Mouse (Mus musculus) cerebellum, postnatal 4 days (tissue): Measurements from ENCODE around the gene Slc1a1.

Source experiments
- DNase-seq, 2 experiments: peaks; one replicate each; pipeline ENCODE4 v3.0.0; 2022; ENCODE audit warnings: low spot score in 2 of 2, mixed read lengths in 1 of 2

Gene Slc1a1

GRCm38 (mm10) chr19:28852001-28852400 is 17.2 kb downstream of the Slc1a1 start:
- DNase-seq = no peak

- no peak for DNase-seq
Measured at GRCm38 (mm10) chr19:28854831-28855230, 20.0 kb downstream of the Slc1a1 start.

GRCm38 (mm10) chr19:28860246-28860645 is 25.4 kb downstream of the Slc1a1 start:
- no peak for DNase-seq

- no peak for DNase-seq
Measured at GRCm38 (mm10) chr19:28863626-28864025, 28.8 kb downstream of the Slc1a1 start.

- no peak for DNase-seq
Measured at GRCm38 (mm10) chr19:28864981-28865380, 30.1 kb downstream of the Slc1a1 start.

- no peak for DNase-seq
Measured at GRCm38 (mm10) chr19:28865501-28865900, 30.7 kb downstream of the Slc1a1 start.

GRCm38 (mm10) chr19:28869251-28869855 is 34.5 kb downstream of the Slc1a1 start:
- DNase-seq = no peak

- no peak for DNase-seq
Measured at GRCm38 (mm10) chr19:28870351-28870750, 35.5 kb downstream of the Slc1a1 start.

GRCm38 (mm10) chr19:28879476-28879875 is 44.6 kb downstream of the Slc1a1 start:
- no peak for DNase-seq

GRCm38 (mm10) chr19:28883126-28883525 is 48.3 kb downstream of the Slc1a1 start:
- DNase-seq = no peak

GRCm38 (mm10) chr19:28888496-28888895 is 53.6 kb downstream of the Slc1a1 start:
- no peak for DNase-seq

GRCm38 (mm10) chr19:28889251-28889650 is 54.4 kb downstream of the Slc1a1 start:
- DNase-seq = no peak

GRCm38 (mm10) chr19:28891238-28891637 is 56.4 kb downstream of the Slc1a1 start:
- no peak for DNase-seq

GRCm38 (mm10) chr19:28891864-28892263 is 57.0 kb downstream of the Slc1a1 start:
- DNase-seq = no peak

GRCm38 (mm10) chr19:28896639-28897038 is 61.8 kb downstream of the Slc1a1 start:
- DNase-seq = no peak

- no peak for DNase-seq
Measured at GRCm38 (mm10) chr19:28897497-28897896, 62.6 kb downstream of the Slc1a1 start.

- DNase-seq = no peak
Measured at GRCm38 (mm10) chr19:28900771-28901170, 65.9 kb downstream of the Slc1a1 start.

GRCm38 (mm10) chr19:28902111-28902510 is 67.3 kb downstream of the Slc1a1 start:
- no peak for DNase-seq

- DNase-seq = no peak
Measured at GRCm38 (mm10) chr19:28902806-28903205, 68.0 kb downstream of the Slc1a1 start.

GRCm38 (mm10) chr19:28903536-28904119 is 68.8 kb downstream of the Slc1a1 start:
- DNase-seq = no peak

GRCm38 (mm10) chr19:28908186-28908585 is 73.3 kb downstream of the Slc1a1 start:
- no peak for DNase-seq

GRCm38 (mm10) chr19:28908693-28909092 is 73.8 kb downstream of the Slc1a1 start:
- DNase-seq = no peak

GRCm38 (mm10) chr19:28914598-28914997 is 79.7 kb downstream of the Slc1a1 start:
- no peak for DNase-seq
